Mouse (Mus musculus) neural tube, embryonic 13.5 days (tissue): ENCODE data around the gene Fam229b. TPM values are rescaled to one million over a fixed set of nuclear protein-coding genes. Genes with fewer than 3 reads are reported as not detected.

Source experiments
- ATAC-seq: fragments of 200-750 bp; cut with Nextera tagmentation; 2 replicates; pipeline ENCODE4 v1.8.0; 2017; ENCODE audit warnings: low read depth, mild to moderate bottlenecking, moderate TSS enrichment, moderate library complexity
- H3K27ac ChIP-seq: fragments of 300-500 bp; sonication (generic); replicated peaks from 2 replicates; pipeline ENCODE4 v1.5.1; 2015; ENCODE audit warnings: moderate library complexity, mild to moderate bottlenecking, inconsistent platforms
- H3K27me3 ChIP-seq: fragments of 300-500 bp; sonication (generic); 2 replicates; pipeline ENCODE4 v1.6.1; 2015; ENCODE audit warnings: mild to moderate bottlenecking, inconsistent platforms
- H3K36me3 ChIP-seq: fragments of 300-500 bp; sonication (generic); 2 replicates; pipeline ENCODE4 v1.6.1; 2015; ENCODE audit warnings: mild to moderate bottlenecking, inconsistent platforms
- H3K4me1 ChIP-seq: fragments of 300-500 bp; sonication (generic); replicated peaks from 2 replicates; pipeline ENCODE4 v1.6.1; 2015; ENCODE audit warnings: inconsistent platforms
- H3K4me2 ChIP-seq: fragments of 300-500 bp; sonication (generic); 2 replicates; pipeline ENCODE4 v1.6.1; 2015; ENCODE audit warnings: inconsistent platforms, mild to moderate bottlenecking, moderate library complexity
- H3K4me3 ChIP-seq: fragments of 300-500 bp; sonication (generic); 2 replicates; pipeline ENCODE4 v1.5.1; 2015; ENCODE audit warnings: mild to moderate bottlenecking, inconsistent platforms
- H3K9ac ChIP-seq: fragments of 300-500 bp; sonication (generic); 2 replicates; pipeline ENCODE4 v1.6.1; 2015; ENCODE audit warnings: moderate library complexity, mild to moderate bottlenecking, inconsistent platforms
- H3K9me3 ChIP-seq: fragments of 300-500 bp; sonication (generic); 2 replicates; pipeline ENCODE4 v1.6.1; 2016; ENCODE audit warnings: inconsistent platforms
- WGBS: fragments of 180-500 bp; shearing (Covaris S2); methylation state at CpG from one replicate; pipeline ENCODE4 v1.1.7; 2015; 5-methylcytosine and 5-hydroxymethylcytosine counted together
- polyA plus RNA-seq: library from polyadenylated mRNA; unstranded; fragments of >200 nt; fragmentation: Nextera tagmentation; extraction: Ambion mirVana; gene quantifications from 2 replicates; pipeline ENCODE4 v1.2.1, GENCODE M21; 2015

The Fam229b gene
- polyA plus RNA-seq, 1 experiment from 2014 or later, result 37.0 TPM

DNA sequence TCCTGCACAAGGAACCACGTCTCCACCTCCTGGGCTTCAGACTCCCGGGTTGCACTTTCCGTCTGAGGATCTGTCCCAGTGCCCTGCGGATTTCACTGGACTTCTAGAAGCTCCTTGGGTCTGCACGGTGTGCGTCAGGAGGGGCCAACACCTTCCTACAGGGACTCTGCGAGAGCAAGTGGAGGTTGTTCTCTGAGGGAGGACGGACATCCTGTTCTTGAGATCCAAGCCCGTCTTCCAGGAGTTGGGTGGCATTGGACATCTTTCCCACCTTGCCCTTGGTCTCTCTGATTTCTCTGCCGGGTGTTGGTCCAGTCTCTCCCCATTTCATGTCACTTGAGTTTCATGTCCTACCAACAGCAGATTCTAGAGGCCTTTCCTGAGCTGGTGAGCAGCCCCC is 30.0 kb upstream of the Fam229b start, which contains the start of gene Ccn6:
Ccn6 (minus strand) TSS at position 101 of the 400 bp plus-strand sequence.
- no peak within 1 kb of the TSS for H3K9ac ChIP-seq
- no peaks in the 10 kb centered on the region for H3K36me3 ChIP-seq
- H3K4me3 ChIP-seq, result no peak within 1 kb of the TSS
- H3K27ac ChIP-seq, result peak within 1 kb of the TSS; percentile 87; the same call in 1 of the 2 replicates
- no peak within 1 kb of the TSS for H3K4me2 ChIP-seq
- 91% methylated on average over 10 of the region's 10 CpGs for WGBS
- H3K4me1 ChIP-seq, result peaks cover 27% of the 10 kb centered on the region; the same call in 1 of the 2 replicates
- ATAC-seq, result no peak
- no peaks in the 10 kb centered on the region for H3K9me3 ChIP-seq
- no peaks in the 10 kb centered on the region for H3K27me3 ChIP-seq

- 44% methylated on average over 18 of the region's 18 CpGs for WGBS
- H3K27ac ChIP-seq, result no peak overlapping the region
These were observed 29.2 kb upstream of the Fam229b start for GRCm38 (mm10) chr10:39162666-39163484.

GRCm38 (mm10) chr10:39161406-39161805 is 27.7 kb upstream of the Fam229b start:
- Histone ChIP-seq H3K9ac (no peak overlapping the region), H3K27me3 (no peaks in the 10 kb centered on the region), H3K9me3 (no peaks in the 10 kb centered on the region), H3K36me3 (no peaks in the 10 kb centered on the region), H3K4me2 (no peak overlapping the region), H3K4me3 (no peak overlapping the region), H3K4me1 (peaks cover 24% of the 10 kb centered on the region; the same call in 1 of the 2 replicates), H3K27ac (no peak overlapping the region)
- no peak for ATAC-seq
- 83% methylated on average over 1 of the region's 1 CpGs for WGBS

More at GRCm38 (mm10) chr10:39162666-39163484, 29.2 kb upstream of the Fam229b start:
- Histone ChIP-seq H3K4me2 (no peak overlapping the region), H3K4me3 (no peak overlapping the region), H3K36me3 (no peaks in the 10 kb centered on the region), H3K9ac (no peak overlapping the region), H3K9me3 (no peaks in the 10 kb centered on the region), H3K4me1 (peaks cover 27% of the 10 kb centered on the region; the same call in 1 of the 2 replicates), H3K27me3 (no peaks in the 10 kb centered on the region)
- no peak for ATAC-seq

GRCm38 (mm10) chr10:39158306-39158705 is 24.6 kb upstream of the Fam229b start:
- Histone ChIP-seq H3K4me1 (peaks cover 9% of the 10 kb centered on the region; the same call in 1 of the 2 replicates), H3K9ac (no peak overlapping the region), H3K4me3 (no peak overlapping the region), H3K36me3 (0 out of 2 replicates have a peak, but pooled peaks cover 3% of the 10 kb centered on the region), H3K27ac (no peak overlapping the region), H3K4me2 (no peak overlapping the region), H3K9me3 (no peaks in the 10 kb centered on the region), H3K27me3 (no peaks in the 10 kb centered on the region)
- ATAC-seq, result no peak
- WGBS, result 60% methylated on average over 12 of the region's 12 CpGs

DNA sequence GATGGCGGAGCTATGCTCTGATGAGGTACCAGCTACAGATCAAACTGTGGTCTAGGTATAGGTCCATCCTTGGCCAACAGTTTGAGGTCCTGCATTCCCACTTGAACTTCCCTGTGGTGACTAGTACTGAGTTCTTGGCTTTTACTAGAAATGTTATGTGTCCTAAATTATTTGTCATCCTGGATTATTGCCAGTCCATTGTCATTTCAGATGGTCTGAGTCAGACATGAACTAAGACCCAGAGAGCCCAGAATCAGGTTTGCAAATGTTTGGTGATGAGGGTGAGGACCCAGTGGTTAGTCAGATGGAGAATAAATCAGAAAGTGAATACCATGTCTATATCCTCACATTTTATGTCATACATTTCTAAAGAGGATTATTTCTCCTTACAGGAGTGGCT is 23.6 kb upstream of the Fam229b start:
- Histone ChIP-seq H3K9ac (no peak overlapping the region), H3K4me2 (no peak overlapping the region), H3K27me3 (no peaks in the 10 kb centered on the region), H3K4me1 (no peaks in the 10 kb centered on the region), H3K36me3 (0 out of 2 replicates have a peak, but pooled peaks cover 3% of the 10 kb centered on the region), H3K9me3 (no peaks in the 10 kb centered on the region), H3K27ac (no peak overlapping the region), H3K4me3 (no peak overlapping the region)
- WGBS, result 88% methylated on average over 1 of the region's 1 CpGs
- ATAC-seq, result no peak

DNA sequence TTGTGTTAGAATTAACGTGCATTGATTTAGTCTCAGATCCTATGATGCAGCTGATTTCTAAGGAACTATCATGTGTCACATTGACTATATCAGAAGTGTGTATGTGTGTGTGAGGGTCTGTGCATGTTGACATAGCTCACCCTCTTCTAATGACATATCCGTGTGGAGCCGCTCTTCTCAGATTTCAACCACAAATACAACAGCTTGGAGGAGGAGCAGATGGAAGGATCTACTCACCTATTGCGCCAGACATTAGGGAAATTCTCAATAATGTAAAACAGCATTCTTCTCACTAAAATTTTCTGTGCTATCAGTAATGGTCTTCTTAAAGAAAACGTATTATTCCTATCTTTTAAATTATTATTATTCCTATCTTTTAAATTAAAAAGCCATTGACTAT is 23.0 kb upstream of the Fam229b start:
- Histone ChIP-seq H3K27ac (no peak overlapping the region), H3K4me3 (no peak overlapping the region), H3K9ac (no peak overlapping the region), H3K4me1 (no peaks in the 10 kb centered on the region), H3K9me3 (no peaks in the 10 kb centered on the region), H3K4me2 (no peak overlapping the region), H3K36me3 (0 out of 2 replicates have a peak, but pooled peaks cover 3% of the 10 kb centered on the region), H3K27me3 (no peaks in the 10 kb centered on the region)
- 88% methylated on average over 5 of the region's 5 CpGs for WGBS
- ATAC-seq, result no peak

DNA sequence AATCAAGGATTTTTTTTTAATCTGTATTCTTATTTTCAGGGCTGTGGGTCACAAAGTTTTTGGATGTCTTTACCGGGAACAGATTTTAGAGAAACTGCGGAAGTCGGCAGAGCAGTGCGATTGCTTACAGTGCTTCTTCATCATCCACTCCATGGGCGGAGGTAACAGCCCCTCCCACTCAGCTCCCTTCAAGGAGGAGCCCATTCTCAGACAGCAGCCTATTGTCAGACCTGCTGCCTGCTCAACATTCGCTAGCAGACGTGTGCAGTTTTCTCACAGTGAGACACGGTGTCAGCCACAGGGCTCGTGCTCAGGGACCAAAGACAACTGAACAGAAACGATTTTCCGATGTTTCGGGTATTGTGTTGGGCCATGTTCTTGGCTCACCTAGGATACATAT is 8.5 kb upstream of the Fam229b start:
- peaks cover 5% of the 10 kb centered on the region for H3K4me1 ChIP-seq
- H3K9me3 ChIP-seq, result no peaks in the 10 kb centered on the region
- H3K27me3 ChIP-seq, result no peaks in the 10 kb centered on the region
- H3K4me2 ChIP-seq, result no peak overlapping the region
- no peak overlapping the region for H3K27ac ChIP-seq
- no peak; the same call in 1 of the 2 replicates for ATAC-seq
- H3K9ac ChIP-seq, result no peak overlapping the region
- WGBS, result 60% methylated on average over 12 of the region's 12 CpGs
- peaks cover 68% of the 10 kb centered on the region for H3K36me3 ChIP-seq
- no peak overlapping the region for H3K4me3 ChIP-seq

GRCm38 (mm10) chr10:39141401-39141800 is 7.7 kb upstream of the Fam229b start:
- peaks cover 11% of the 10 kb centered on the region for H3K4me1 ChIP-seq
- ATAC-seq, result no peak
- no peaks in the 10 kb centered on the region for H3K27me3 ChIP-seq
- no peak overlapping the region for H3K9ac ChIP-seq
- no peaks in the 10 kb centered on the region for H3K9me3 ChIP-seq
- WGBS, result 95% methylated on average over 2 of the region's 2 CpGs
- H3K4me3 ChIP-seq, result no peak overlapping the region
- no peak overlapping the region for H3K27ac ChIP-seq
- H3K36me3 ChIP-seq, result peaks cover 62% of the 10 kb centered on the region
- no peak overlapping the region for H3K4me2 ChIP-seq

- ATAC-seq, result no peak
- H3K9me3 ChIP-seq, result no peaks in the 10 kb centered on the region
- no peak overlapping the region for H3K4me3 ChIP-seq
- 30% methylated on average over 14 of the region's 14 CpGs for WGBS
- H3K27me3 ChIP-seq, result no peaks in the 10 kb centered on the region
- no peak overlapping the region for H3K4me2 ChIP-seq
- peaks cover 11% of the 10 kb centered on the region for H3K4me1 ChIP-seq
- H3K27ac ChIP-seq, result no peak overlapping the region
- H3K36me3 ChIP-seq, result peaks cover 56% of the 10 kb centered on the region
- H3K9ac ChIP-seq, result no peak overlapping the region
These were observed 7.1 kb upstream of the Fam229b start for GRCm38 (mm10) chr10:39140843-39141242.

DNA sequence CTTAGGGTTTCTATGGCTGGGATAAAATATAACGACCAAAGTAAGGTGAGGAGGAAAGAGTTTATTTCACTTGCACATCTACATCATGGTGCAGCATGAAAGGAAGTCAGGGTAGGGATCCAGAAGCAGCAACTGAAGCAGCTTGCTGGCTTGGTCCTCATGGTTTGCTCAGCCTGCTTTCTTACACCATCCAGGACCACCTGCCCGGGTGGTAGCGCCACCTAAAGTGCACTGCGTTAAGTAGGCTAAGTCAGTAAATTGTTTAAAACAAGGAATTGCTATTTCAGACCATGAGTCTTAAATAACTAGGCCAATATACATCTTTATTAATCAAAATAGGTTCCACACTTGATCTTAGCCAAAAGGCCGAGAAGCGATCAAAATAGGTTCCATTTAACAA is 5.0 kb upstream of the Fam229b start:
- Histone ChIP-seq H3K9me3 (no peaks in the 10 kb centered on the region), H3K27me3 (no peaks in the 10 kb centered on the region), H3K36me3 (peaks cover 41% of the 10 kb centered on the region), H3K9ac (no peak overlapping the region), H3K4me2 (no peak overlapping the region), H3K4me3 (no peak overlapping the region), H3K4me1 (peaks cover 21% of the 10 kb centered on the region), H3K27ac (no peak overlapping the region)
- no peak for ATAC-seq
- WGBS, result 91% methylated on average over 6 of the region's 6 CpGs

GRCm38 (mm10) chr10:39137766-39138165 is 4.1 kb upstream of the Fam229b start:
- Histone ChIP-seq H3K27ac (no peak overlapping the region), H3K9ac (no peak overlapping the region), H3K4me3 (no peak overlapping the region), H3K4me2 (no peak overlapping the region), H3K36me3 (peaks cover 34% of the 10 kb centered on the region), H3K9me3 (no peaks in the 10 kb centered on the region), H3K27me3 (no peaks in the 10 kb centered on the region), H3K4me1 (peaks cover 27% of the 10 kb centered on the region)
- WGBS, result 94% methylated on average over 3 of the region's 3 CpGs
- no peak for ATAC-seq

- Histone ChIP-seq H3K4me3 (no peak overlapping the region), H3K9me3 (no peaks in the 10 kb centered on the region), H3K4me2 (no peak overlapping the region), H3K36me3 (peaks cover 14% of the 10 kb centered on the region), H3K27me3 (no peaks in the 10 kb centered on the region), H3K4me1 (no peaks in the 10 kb centered on the region), H3K9ac (no peak overlapping the region), H3K27ac (no peak overlapping the region)
- no peak; the same call in 1 of the 2 replicates for ATAC-seq
- WGBS, result 40% methylated on average over 4 of the region's 4 CpGs
These were observed 12.3 kb downstream of the Fam229b start for GRCm38 (mm10) chr10:39121412-39121811.
